Mouse (Mus musculus) c-Kit-positive CD71-negative TER-119-negative erythroid progenitor cells, embryonic 14.5 days (primary cell): ENCODE results near the gene Aff3.

Experiments used
- DNase-seq: peaks from one replicate; pipeline ENCODE4 v3.0.0-alpha.2; 2013; ENCODE audit warnings: low read depth

Gene Aff3

GRCm38 (mm10) chr1:38318614-38319013, 346.1 kb downstream of the Aff3 start:
- DNase-seq = no peak

DNA sequence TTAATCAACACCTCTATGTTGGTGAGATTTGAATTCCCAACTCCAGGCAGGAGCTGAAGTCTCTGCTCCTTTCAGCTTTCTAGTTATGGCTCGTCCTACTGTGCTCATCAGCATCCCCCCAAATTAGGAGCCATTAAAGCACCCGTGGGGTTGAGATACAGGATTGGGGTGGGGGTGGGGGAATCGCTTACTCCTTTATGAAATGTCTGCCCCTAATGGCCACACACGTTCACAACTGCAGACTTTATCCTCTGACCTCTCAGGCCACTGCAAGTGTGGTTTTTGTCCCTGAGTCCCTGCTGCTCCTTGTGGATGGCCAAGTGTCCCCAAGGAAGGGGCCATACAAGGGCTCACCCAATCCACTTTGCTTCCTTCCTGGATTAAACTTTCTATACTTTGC, 348.8 kb downstream of the Aff3 start:
- no peak for DNase-seq

- no peak for DNase-seq
These were observed 354.3 kb downstream of the Aff3 start for GRCm38 (mm10) chr1:38310496-38310895.

- DNase-seq = no peak
These were observed 354.7 kb downstream of the Aff3 start for GRCm38 (mm10) chr1:38310076-38310475.

- DNase-seq = no peak
These were observed 355.4 kb downstream of the Aff3 start for GRCm38 (mm10) chr1:38309341-38309740.

- DNase-seq = no peak
These were observed 356.1 kb downstream of the Aff3 start for GRCm38 (mm10) chr1:38308705-38308996.

GRCm38 (mm10) chr1:38307821-38308704, 356.7 kb downstream of the Aff3 start:
- no peak for DNase-seq

- DNase-seq = no peak
These were observed 357.5 kb downstream of the Aff3 start for GRCm38 (mm10) chr1:38307234-38307633.

- no peak for DNase-seq
These were observed 358.6 kb downstream of the Aff3 start for GRCm38 (mm10) chr1:38306146-38306545.

- DNase-seq = no peak
These were observed 360.4 kb downstream of the Aff3 start for GRCm38 (mm10) chr1:38304376-38304775.

GRCm38 (mm10) chr1:38298291-38298690, 366.5 kb downstream of the Aff3 start:
- DNase-seq = no peak

DNA sequence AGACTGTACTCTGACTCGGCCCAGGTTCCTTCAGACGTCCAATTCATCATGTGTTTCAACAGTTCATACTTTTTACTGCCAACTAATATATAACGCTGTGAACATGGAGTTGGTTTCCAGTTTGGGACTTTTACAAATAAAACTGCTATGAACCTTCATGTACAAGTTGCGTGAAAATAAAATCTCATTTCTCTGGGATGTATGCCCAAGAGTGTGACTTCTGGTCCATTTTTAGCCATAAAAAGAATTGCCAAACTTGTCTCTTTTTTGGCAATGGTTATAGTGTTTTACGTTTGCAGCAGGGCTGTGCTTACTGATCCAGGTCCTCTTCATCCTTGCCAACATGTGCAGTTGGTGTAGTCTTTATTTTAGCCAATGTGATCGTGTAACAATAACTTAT, 369.8 kb downstream of the Aff3 start:
- DNase-seq = no peak

- DNase-seq = no peak
These were observed 370.4 kb downstream of the Aff3 start for GRCm38 (mm10) chr1:38294336-38294695.

DNA sequence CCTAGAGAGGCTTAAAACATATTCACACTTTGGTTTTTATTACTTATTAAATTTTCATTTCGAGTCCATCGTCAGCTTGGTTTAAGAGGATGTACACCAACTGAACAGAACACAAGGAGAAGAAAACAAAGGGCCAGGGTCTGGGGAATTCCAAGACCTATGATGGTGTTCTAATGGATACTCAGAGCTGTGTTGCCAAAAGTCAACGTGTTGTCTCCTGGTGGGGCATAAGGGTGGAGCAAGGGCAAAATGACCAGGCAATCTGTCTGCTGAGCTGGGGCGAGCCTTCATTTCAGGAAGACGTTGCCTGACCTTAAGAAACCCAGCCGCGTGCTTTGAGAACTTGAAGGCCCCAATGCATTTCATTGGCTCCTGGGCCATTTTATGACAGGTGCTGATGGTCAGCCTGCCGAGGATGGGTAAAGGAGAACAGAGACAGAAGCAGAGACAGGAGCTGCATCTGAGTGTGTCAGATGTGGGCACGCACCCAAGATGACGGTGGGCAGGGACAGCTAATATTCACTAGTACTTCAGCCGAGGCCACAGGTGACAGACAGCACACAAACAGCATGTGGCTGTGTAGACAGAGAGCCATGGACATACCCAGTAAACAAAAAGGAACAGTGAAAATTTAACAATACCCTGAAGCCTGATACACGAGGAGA, 371.0 kb downstream of the Aff3 start:
- DNase-seq = no peak

GRCm38 (mm10) chr1:38292851-38293250, 371.9 kb downstream of the Aff3 start:
- no peak for DNase-seq

GRCm38 (mm10) chr1:38291915-38292314, 372.8 kb downstream of the Aff3 start:
- no peak for DNase-seq

DNA sequence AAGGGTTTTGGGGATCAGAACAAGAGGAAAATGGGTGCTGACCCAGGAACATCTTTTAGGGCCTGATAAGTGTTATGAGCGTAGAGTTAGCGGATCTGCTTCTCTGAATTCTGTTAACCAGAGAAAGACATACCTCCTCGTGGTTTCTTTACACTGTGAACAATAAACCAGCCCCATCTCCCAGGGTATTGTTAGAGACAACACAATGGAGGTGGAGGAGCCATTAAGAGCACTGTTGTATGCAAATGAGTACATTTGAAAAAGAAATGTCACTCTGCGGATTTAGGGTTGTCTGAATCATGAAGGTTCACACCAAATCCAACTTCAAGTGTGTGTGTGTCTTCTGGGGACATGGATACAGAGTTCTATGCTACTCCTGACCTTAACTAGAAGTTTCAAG, 373.3 kb downstream of the Aff3 start:
- no peak for DNase-seq

DNA sequence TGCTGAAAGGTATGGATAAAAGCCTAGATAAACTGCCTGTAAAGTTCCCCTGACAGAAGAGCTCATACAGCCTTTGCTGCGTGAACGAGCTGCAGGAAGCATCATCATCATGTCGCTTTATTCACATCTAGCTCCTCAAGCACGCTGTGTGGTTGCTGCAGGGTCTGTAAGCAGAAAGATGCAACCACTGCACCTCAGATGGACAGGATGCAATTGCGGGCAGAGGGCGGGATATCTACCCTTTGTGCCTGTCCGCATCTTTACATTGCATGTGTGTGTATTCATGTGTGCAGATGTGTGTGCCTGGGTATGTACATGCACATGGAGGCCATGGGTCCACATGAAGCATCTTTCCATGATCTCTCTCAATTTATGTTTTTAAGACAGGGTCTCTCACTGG, 373.9 kb downstream of the Aff3 start:
- DNase-seq = no peak

- no peak for DNase-seq
These were observed 374.9 kb downstream of the Aff3 start for GRCm38 (mm10) chr1:38289891-38290290.

- DNase-seq = no peak
These were observed 376.0 kb downstream of the Aff3 start for GRCm38 (mm10) chr1:38288716-38289115.

DNA sequence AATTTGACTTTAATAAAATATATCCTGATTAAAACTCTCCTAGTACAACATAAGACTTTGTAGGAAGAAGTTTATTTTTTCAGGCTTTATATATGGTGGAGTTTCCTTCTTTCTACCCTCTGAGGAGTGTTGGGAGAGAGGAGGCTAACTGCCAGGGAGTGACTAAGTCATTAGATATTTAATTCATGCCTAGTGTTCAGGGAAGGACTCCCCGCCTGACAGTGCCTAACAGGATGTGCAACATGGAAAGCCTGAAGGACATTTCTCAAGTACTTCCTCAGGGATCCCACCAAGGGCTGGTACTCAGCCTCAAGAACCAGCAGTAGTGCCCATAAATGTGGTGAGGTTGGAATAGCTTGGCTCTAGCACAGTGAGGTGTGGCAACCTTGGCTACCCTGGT, 378.2 kb downstream of the Aff3 start:
- no peak for DNase-seq

DNA sequence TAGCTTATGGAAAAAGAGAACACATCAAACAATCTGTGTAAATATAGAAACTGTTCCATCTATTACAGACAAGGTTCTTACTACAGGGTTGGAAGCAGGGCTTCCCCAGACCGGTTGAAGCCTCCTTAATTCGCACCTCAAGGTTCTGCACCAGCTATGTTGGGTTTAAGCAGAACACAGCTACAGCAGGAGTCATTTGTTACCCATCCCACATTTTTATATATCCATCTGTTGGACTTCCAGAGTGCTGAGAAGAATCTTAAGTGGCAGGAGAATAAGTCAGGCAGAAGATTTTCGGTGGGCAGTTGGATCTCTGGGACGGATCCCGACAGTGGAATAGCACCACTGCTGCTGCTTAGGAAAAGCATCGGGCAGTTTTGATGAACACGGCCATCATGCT, 384.2 kb downstream of the Aff3 start:
- no peak for DNase-seq

DNA sequence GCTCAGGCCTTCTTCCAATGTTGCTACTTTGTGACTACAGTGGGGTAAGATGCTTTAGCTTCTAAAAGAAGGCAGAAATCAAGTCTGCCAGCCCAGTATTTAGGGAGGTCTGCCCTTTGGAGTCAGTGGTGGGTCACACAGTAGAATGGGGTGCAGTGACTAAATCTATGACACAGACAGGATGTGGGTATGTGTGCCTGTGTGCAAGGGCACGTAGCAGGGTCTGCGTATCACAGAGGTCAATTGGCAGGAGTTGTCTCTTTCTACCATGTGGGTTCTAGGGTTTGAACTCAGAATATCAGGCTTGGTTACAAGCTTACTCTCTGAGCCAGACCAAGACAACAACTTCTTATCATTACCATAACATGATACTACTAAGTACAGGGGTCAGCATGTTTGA, 393.4 kb downstream of the Aff3 start:
- DNase-seq = no peak
